Mouse (Mus musculus): ENCODE results near the gene Nupl1. TPM values are rescaled to one million over a fixed set of nuclear protein-coding genes. Genes with fewer than 3 reads are reported as not detected.

Gene Nupl1
- polyA plus RNA-seq, 1 experiment, result not detected

DNA sequence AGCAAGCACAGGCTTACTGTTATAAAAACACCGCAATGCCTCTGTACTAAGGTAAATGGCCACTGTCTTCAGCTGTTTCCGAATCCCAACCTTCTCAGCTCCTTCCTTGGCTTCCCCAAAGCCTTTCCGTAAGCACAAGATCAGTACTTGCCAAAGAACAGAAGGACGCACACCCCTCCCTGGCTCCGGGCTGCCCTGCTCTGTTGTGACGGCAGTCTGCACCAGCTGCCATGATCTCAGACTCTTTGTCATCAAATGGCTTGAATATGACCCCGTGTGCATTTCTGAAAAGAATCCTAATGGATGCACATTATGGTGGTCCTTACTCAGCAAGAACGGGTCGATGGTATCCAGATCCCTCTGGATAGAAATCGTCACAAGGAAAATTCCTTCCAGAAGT, 108.0 kb downstream of the Nupl1 start:
- no peak for TF ChIP-seq POLR2A (IDR thresholded peaks at IDR 0.05; ENCODE audit: borderline replicate concordance, extremely low read depth, insufficient read depth, insufficient read length, poor library complexity, severe bottlenecking)
- no peak for TF ChIP-seq CTCF (IDR thresholded peaks at IDR 0.05; ENCODE audit: borderline replicate concordance, extremely low read depth, insufficient read depth, insufficient read length)
- peak; percentile 34 for DNase-seq (ENCODE audit: low read depth)

- DNase-seq (ENCODE audit: low read depth), result no peak
- TF ChIP-seq POLR2A (IDR thresholded peaks at IDR 0.05; ENCODE audit: borderline replicate concordance, extremely low read depth, insufficient read depth, insufficient read length, poor library complexity, severe bottlenecking) (no peak), CTCF (IDR thresholded peaks at IDR 0.05; ENCODE audit: borderline replicate concordance, extremely low read depth, insufficient read depth, insufficient read length) (0 out of 2 replicates have a peak, but pooled peaks have one; percentile 1)
Observed at GRCm38 (mm10) chr14:60138339-60138738, 112.9 kb downstream of the Nupl1 start.

- TF ChIP-seq POLR2A (IDR thresholded peaks at IDR 0.05; ENCODE audit: borderline replicate concordance, extremely low read depth, insufficient read depth, insufficient read length, poor library complexity, severe bottlenecking), result no peak
- TF ChIP-seq CTCF (IDR thresholded peaks at IDR 0.05; ENCODE audit: borderline replicate concordance, extremely low read depth, insufficient read depth, insufficient read length), result no peak
- no peak for DNase-seq (ENCODE audit: low read depth)
Observed at GRCm38 (mm10) chr14:60137812-60138211, 113.4 kb downstream of the Nupl1 start.

- TF ChIP-seq CTCF (IDR thresholded peaks at IDR 0.05; ENCODE audit: borderline replicate concordance, extremely low read depth, insufficient read depth, insufficient read length) (no peak), POLR2A (IDR thresholded peaks at IDR 0.05; ENCODE audit: borderline replicate concordance, extremely low read depth, insufficient read depth, insufficient read length, poor library complexity, severe bottlenecking) (no peak)
- no peak for DNase-seq (ENCODE audit: low read depth)
Observed at GRCm38 (mm10) chr14:60135801-60136200, 115.4 kb downstream of the Nupl1 start.

DNA sequence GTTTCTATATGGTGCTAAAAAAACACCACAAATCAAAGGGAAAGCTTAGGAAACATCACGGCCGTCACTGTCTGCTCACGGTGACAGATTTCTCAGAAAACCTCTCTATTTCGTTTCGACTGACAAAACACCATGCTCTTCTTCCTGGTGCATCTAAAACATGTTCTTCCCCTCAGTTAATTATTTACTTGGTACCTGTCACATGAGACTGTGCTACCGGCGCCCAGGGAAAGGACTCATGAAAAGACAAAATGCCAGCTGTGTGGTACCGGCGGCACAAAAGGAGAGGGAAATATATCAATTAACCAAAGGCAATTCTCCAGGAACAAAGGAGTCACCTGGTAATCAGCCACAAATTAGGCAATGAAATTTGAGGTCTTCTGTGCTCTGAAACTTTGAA, 116.5 kb downstream of the Nupl1 start:
- no peak for DNase-seq (ENCODE audit: low read depth)
- TF ChIP-seq CTCF (IDR thresholded peaks at IDR 0.05; ENCODE audit: borderline replicate concordance, extremely low read depth, insufficient read depth, insufficient read length), result no peak
- no peak for TF ChIP-seq POLR2A (IDR thresholded peaks at IDR 0.05; ENCODE audit: borderline replicate concordance, extremely low read depth, insufficient read depth, insufficient read length, poor library complexity, severe bottlenecking)

Other genes with a start within 250 kb of the Nupl1 start
- gene Atp8a2, start 54.3 kb downstream of the Nupl1 start, polyA plus RNA-seq (2012; rRNA removed), result 6.1 and 17.4 TPM in 2 replicates
- 52.3 and 54.3 TPM in 2 replicates for gene Gm49336, start 76 bp upstream of the Nupl1 start, polyA plus RNA-seq (2012; rRNA removed)
- 43.8 and 44.8 TPM in 2 replicates for gene Mtmr6, start 13.8 kb upstream of the Nupl1 start, polyA plus RNA-seq (2012; rRNA removed)
- gene Amer2, start 121.8 kb upstream of the Nupl1 start, polyA plus RNA-seq (2012; rRNA removed), result 25.7 and 27.4 TPM in 2 replicates